Mouse (Mus musculus): ENCODE measurements at regions not wholly inside any gene's neighbourhood (a gene's known extent, or its start where the extent isn't known, plus 50 kb on each side); places are given as distances from the start of the nearest gene placed in this dataset.
"Not testable (repeated sequence)": the region's sequence is repeated elsewhere in the genome, so short reads cannot be mapped to it uniquely, and the experiment has no call there.

GRCm38 (mm10) chr12:29050516-29051251, 299.1 kb downstream of the Eipr1 start:
- DNase-seq = no peak

GRCm38 (mm10) chr12:29054367-29054766, 302.8 kb downstream of the Eipr1 start:
- DNase-seq = peak; percentile 45 to 70

GRCm38 (mm10) chr12:29062025-29062637, 310.5 kb downstream of the Eipr1 start:
- no peak for DNase-seq

- no peak for DNase-seq
Observed at GRCm38 (mm10) chr12:29062801-29063200, 311.2 kb downstream of the Eipr1 start.

GRCm38 (mm10) chr12:29068180-29068579, 316.6 kb downstream of the Eipr1 start:
- DNase-seq = peak in 1 of 2 experiments; percentile 29

GRCm38 (mm10) chr12:29075096-29075852, 323.7 kb downstream of the Eipr1 start:
- DNase-seq = no peak

GRCm38 (mm10) chr12:29076606-29077005, 325.0 kb downstream of the Eipr1 start:
- no peak for DNase-seq

GRCm38 (mm10) chr12:29079011-29079410, 327.4 kb downstream of the Eipr1 start:
- no peak for DNase-seq

GRCm38 (mm10) chr12:29083426-29084221, 332.0 kb downstream of the Eipr1 start:
- peak; percentile 61 to 70 for DNase-seq

- DNase-seq = not testable (repeated sequence)
Observed at GRCm38 (mm10) chr12:29087245-29087644, 335.6 kb downstream of the Eipr1 start.

GRCm38 (mm10) chr12:29089634-29090033, 338.0 kb downstream of the Eipr1 start:
- DNase-seq = no peak

GRCm38 (mm10) chr12:29090451-29090850, 338.8 kb downstream of the Eipr1 start:
- no peak for DNase-seq

- DNase-seq = no peak
Observed at GRCm38 (mm10) chr12:29095406-29096032, 343.9 kb downstream of the Eipr1 start.

- DNase-seq = peak in 1 of 2 experiments; percentile 14
Observed at GRCm38 (mm10) chr12:29096033-29096913, 344.7 kb downstream of the Eipr1 start.

- no peak for DNase-seq
Observed at GRCm38 (mm10) chr12:29100042-29100570, 348.5 kb downstream of the Eipr1 start.

- no peak for DNase-seq
Observed at GRCm38 (mm10) chr12:29106893-29107719, 355.5 kb downstream of the Eipr1 start.

- no peak for DNase-seq
Observed at GRCm38 (mm10) chr12:29107720-29108051, 356.1 kb downstream of the Eipr1 start.

- DNase-seq = no peak
Observed at GRCm38 (mm10) chr12:29118336-29118735, 366.7 kb downstream of the Eipr1 start.

GRCm38 (mm10) chr12:29121159-29121558, 369.6 kb downstream of the Eipr1 start:
- no peak for DNase-seq

GRCm38 (mm10) chr12:29122931-29123330, 371.3 kb downstream of the Eipr1 start:
- DNase-seq = no peak

Data from cerebellum, postnatal 25 days (tissue).